Mouse (Mus musculus): ENCODE results near the gene Tspan3.

Tspan3 gene

DNA sequence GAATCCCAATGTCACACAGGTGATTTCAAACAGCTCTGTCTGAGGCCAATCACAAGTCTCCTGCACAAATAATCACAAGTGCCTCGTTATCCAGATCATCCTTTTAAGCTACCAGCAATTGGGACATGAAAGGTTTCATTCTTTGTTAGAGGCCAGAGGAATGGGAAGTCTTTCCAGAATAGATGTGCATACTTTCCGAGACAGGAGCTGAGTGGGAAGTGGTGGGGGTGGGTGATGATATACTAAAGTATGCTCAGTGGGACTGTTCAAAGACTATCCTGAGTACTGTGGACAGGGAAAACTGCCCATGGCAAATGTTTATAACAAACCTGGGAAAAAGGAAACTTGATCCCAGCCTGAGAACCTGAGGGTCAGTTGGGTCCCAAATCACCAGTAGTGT, 5.8 kb downstream of the Tspan3 start:
- intact Hi-C loops (cut with DNase I) = no loop called here

DNA sequence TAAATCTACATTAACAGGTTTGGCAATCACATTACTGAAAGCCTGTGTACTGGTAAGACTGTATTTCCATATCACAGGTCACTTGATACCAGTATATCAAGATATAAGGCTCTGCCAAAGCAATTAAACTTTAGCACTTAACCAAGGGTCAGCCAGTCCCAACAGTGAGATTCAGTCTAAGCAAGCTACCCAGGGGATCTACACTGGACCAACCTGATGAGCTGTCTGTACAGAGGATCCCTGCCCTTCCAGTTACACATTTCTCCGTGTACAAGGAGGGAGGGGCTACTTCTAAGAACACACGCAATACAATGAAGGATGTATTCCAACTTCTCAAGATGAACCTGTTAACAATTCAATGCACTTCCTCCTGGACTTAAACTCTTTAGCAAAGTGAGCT, 7.2 kb downstream of the Tspan3 start:
- intact Hi-C loops (cut with DNase I) = no loop called here

DNA sequence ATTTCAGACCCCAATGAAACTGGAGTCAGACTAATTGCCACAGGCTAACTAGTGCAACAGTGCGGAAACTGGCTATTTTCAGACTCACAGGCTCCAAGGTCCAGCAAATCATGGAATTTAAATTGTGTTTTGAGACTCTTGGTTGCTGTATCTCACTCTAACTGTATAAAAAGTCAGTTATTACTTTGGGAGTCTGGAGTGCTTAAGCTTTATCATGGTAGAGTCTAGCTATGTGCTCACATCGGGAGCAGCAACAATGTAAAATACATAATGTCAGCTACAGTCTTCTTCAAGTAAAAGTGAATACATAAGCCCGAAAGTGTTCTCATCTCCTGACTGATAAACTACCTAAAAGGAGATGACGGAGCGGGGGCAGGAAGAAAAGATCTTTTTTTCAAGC, 10.7 kb downstream of the Tspan3 start:
- intact Hi-C loops (cut with DNase I) = no loop called here

DNA sequence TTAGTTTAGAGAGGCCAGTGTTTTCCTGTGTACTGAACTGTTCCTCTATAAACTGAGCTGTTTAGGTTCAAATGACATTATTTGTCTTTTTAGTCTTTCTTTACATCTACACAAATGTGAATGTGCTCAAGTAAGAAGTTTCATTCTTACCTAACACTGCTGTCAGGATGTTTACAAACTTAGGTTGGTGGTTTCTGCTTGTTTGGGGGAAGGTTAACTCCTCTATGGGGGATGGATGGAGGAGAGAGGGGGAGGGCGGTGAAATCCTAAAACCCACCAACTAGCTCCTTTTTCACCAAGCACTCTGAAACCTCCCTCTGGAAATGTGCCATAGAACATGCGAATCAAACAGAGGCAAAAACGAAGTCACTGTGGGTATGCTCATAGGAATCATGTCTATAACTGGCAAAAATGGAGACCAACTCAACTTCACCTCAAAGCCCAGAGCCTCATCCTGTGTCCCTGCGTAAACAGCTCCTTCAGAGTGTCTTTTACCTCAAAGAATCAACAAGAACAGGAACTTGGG, 12.7 kb downstream of the Tspan3 start:
- intact Hi-C loops (cut with DNase I) = no loop called here

DNA sequence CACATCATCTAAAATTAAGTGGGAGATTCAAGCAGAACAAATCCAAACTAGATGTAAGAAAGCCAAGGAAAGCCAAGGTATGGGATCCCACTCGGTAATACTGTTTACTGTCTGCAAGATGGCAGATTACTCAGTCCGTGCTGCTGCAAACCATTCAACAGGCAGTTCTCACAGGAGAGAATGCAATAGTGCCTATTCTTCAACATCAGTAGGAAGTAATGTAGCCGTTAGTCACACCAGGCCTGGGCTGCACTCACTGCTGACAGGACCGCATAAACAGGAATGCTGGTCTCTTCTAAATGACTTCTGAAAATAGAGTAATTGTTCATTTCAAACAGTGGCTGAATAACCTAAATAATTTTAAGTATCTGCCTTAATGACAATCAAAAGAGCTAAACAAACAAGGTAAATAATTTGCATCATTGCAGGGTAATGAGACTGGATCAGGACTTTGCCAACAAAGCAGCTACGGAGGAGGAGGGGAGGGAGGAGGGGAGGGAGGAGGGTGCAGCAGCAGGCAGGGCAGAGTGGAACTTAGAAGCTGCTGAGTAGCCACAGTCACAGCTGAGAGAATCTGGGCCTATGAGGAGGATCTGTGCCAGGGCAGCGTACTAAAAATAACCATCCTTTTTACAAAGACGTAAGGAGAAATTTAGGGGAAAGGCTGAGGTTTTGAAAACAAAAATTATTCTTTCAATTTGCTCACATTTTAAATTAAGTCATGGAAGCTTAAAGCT, 13.4 kb downstream of the Tspan3 start:
- intact Hi-C loops (cut with DNase I) = no loop called here

DNA sequence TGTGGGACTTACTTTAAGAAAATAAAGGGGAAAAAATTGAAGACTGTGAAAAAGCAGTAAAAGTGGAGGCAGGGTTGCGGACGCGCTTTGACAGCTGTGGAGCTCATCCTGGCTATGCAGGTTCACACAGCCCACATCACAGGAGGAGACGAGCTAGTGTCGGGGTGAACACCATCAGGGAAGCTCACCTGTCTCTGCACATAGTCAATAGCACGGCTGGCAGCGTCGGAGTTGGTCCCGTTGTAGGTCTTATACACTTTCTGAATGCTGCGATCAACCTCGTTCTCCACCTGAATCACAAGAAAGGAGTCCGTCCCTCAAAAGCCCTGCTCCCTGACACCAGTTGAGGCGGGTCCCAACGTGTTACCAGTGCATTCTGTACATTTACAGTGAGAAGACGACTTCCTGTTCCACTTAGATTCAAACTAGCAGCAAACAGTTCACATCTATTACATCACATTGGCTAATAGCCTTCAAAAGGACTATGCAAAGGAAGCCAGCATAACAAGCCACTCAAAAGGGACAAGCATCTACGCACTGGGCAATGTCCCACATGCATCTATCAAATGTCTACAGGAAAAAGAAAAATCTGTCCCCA, 18.9 kb downstream of the Tspan3 start:
- intact Hi-C loops (cut with DNase I) = no loop called here

DNA sequence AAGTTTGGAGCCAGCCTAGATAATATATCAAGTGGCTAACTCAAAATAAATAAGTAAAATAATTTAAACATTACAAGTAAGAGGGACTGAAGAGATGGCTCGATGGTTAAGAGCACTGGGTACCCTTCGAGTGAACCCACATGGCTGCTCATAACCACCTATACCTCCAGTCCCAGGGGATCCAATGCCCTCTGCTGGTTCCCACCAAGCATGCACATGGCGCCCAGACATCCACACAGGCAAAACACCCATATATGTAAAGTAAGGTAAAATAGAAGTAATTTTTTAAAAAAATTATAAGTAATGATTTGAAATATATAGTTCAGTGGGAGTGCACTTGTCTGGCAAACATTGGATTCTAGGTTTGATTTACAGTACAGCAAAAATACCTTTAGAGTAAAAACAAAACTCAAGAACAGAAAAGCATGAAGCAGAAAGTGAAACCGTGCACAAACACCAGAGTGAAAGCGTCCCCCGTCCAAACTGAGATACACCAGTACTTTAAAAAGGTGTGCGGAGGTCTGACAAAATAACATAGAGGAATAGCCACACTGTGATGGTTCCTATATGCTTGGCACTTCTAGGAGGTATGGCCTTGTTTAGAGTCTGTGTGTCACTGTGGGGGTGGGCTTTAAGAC, 20.8 kb downstream of the Tspan3 start:
- intact Hi-C loops (cut with DNase I) = no loop called here

DNA sequence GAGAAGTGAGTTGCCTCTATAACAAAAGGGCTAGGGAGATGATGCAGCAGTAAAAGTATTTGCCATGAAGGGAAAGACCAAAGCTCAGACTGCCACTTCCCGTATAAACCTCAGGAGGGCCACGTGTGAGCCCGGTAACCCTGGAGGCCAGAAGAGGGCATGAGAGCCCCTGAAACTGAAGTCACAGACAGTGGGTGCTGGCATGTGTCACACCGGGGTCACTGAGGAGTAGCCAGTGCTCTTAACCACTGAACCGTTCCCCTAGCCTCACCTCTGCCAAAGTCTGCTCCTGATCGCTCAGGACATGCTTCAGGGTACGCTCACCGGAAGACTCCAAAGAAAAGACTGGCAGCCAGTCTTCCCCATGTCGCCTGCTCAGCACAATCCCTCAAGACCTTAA, 23.5 kb downstream of the Tspan3 start:
- intact Hi-C loops (cut with DNase I) = no loop called here

DNA sequence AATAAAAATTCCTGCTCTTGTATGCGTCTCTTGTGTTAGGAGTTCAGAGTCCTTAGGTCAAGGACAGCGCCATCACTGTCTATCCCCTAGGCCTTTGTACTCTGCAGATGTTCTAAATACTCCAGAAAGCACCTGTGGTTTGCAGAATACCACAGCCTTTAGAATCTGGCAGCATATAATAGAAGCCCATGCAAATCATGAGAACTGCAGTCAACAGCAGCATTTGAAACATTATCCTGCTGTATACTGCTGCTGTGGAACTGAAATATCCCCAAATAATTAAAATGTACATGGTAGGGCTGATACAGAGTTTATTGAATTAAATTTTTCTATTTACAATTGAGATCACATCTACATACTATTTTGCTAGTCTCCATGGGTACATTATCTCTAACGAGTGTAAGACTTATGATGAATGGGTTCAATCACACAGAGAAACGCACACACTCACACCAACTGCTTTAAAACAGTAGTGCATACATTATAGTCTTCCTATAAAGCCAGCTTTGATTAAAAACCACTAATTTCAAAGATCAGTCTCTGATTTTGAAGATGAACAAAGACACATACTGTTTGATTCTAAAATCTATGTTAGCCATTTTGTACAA, 29.6 kb downstream of the Tspan3 start:
- intact Hi-C loops (cut with DNase I) = no loop called here

DNA sequence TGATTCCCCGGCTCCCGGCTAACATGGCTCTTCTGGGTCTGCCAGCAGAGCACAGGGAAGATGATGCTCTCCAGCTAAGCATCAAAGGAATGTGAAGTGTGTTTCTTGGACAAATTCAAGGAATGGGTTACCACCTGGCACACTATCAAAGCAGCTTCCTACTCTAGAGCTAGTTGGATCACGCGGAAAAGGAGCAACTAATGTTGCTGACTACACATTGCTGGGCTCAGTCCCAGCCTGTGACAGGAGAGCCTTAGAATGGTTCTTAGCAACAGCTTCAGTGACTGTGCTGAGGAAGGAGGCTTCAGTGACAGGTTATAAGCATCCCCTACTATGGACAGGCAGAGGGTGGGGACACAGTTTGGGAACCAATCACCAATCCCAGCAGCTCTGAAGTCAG, 30.7 kb downstream of the Tspan3 start:
- intact Hi-C loops (cut with DNase I) = no loop called here

DNA sequence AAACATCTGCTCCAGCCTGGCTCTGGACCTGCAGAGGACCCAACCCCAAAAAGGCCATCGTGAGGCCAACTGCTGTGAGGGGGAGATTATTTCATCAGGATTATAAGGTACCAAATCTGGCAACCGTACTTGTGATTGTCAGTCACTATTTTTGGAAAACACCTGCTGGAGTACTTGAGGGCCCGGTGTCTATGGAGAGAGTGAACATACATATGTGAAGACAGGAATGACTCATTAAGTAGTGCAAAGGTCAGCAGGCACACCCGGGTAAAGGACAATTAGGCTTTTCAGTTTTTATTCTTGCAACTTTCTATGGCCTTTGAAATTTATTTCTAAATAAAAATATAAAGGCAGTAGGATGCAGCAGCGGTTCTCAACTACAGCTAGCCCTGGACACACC, 31.3 kb downstream of the Tspan3 start:
- intact Hi-C loops (cut with DNase I) = no loop called here

DNA sequence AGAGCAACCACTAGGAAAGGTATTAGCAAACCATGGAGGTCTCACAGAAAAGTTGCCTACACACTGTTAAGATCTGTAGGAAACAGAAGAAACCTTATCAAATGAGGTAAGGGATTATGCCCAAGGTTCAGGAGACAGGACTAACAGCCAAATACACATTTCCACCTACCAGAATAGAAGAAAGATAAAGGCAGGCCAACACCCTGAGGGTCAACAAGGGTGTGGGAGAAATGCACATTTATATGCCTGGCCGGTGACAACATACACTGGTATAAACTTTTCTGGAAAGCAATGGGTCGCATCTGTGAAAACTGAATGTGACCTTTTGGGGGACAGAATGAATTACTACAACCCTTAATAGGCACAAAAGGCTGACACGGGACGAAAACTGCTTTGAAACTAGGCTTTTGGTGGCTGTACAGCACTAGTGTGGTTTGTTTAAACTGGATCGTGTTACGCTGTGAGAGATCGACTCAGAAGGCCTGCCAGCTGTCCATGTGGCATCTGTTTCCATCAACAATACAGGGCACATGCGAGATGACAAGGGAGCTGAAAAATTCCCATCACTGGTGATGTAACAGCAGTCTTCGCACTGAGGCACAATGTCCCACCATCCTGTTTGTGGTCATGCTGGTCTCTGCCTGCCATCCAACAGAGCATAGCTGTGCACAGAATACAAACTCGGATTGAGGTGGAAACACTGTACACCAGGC, 33.3 kb downstream of the Tspan3 start:
- intact Hi-C loops (cut with DNase I) = no loop called here

DNA sequence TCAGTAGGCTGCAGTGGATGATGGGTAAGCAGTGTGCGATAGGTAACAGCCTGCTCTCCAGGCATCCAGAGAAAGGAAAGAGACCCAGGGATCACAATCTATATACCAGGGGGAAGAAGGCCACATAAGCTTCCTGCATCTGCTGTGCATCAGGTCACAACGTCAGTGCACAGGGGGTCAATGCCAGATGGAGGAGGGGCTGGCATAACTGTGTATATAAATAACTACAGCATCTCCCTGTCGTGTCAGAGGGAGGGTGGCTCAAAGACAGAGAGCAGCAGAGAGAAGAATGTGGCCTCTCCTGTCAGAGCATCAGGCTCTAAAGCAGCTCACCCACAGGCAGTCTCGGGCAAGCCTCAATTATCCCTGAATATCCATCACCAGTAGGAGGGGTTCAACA, 34.7 kb downstream of the Tspan3 start:
- intact Hi-C loops (cut with DNase I) = no loop called here

DNA sequence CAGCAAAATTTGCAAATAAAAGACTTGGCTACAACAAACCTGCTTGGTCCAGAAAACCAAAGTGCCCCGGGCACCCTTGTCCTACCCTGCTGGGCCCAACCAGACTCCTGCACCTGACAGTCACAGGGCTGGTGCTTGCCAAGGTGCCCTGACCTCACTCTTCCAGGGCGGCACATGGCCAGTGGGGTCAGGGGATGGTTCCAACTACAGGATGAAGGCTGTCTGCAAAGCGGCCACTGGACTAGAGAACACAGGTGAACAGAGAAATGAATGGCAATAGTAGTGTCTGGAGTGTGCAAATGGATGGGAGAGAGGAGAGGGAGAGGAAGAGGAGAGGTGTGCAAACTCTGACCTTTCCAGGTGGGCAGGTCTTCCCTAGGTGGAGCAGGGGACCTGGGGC, 35.3 kb downstream of the Tspan3 start:
- intact Hi-C loops (cut with DNase I) = no loop called here

DNA sequence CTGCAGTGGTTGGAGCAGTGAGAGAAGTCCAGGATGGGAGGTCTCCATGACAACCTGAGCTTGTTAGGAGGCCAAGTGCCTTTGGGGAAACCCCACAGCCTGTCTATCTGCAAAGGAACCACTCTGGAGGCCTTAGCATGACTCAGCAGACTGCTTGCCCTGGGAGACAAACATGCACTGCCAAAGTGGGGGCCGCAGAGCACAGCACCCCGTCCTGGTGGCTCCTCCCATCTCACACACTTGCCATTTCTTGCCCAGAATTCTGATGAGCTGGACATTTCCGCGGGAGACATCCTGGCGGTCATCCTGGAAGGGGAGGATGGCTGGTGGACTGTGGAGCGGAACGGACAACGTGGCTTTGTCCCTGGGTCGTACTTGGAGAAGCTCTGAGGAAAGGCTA, 36.9 kb downstream of the Tspan3 start:
- intact Hi-C loops (cut with DNase I) = no loop called here

DNA sequence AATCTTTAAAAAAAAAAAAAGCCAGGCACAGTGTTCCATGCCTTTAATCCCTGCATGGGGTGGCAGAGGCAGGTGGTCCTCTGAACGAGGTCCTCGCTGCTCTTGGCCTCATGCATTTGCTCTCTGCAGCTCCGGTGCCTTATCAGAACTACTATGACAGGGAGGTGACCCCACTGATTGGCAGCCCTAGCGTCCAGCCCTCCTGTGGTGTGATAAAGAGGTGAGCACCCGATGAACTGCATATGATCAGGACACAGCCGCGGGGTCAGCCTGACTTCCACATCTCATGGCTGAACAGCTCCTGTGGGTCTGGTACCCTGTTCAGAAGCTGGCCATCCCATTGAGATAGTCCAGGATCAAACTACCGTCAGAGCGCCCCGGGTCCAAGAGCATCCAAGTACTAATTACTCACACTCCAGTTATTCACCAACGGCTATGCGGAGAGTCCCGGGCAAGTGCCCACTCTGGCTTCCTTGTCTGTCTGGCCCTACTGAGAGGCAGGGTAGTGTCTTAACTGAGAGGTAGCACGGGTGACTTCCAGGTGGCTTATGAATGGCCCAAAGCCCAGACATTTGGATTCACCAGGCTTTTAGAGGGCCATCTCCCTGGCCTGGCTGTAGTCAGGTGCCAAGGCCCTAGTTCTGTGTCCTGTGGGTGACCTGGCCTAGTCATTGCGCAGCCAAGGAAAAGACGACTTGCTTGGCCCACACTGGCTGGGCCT, 38.7 kb downstream of the Tspan3 start:
- intact Hi-C loops (cut with DNase I) = no loop called here

DNA sequence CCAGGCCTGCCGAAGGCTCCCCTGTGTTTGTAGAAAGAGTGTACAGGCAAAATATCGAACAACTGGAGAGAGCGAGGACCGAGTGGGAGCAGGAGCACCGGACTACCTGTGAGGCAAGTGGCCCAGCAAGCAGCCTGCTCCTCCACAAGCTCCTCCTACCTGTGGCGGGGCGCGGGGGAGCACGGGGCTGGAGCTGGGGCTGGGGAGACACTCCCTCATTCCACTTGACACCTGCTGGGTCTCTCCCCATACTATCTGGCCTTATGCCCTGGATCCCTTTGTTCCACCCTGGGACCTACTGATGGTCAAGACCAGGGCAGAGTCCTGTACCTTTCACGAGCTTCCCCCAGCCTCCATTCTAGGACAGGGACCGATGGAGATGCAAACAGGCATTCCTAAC, 40.7 kb downstream of the Tspan3 start:
- intact Hi-C loops (cut with DNase I) = no loop called here

DNA sequence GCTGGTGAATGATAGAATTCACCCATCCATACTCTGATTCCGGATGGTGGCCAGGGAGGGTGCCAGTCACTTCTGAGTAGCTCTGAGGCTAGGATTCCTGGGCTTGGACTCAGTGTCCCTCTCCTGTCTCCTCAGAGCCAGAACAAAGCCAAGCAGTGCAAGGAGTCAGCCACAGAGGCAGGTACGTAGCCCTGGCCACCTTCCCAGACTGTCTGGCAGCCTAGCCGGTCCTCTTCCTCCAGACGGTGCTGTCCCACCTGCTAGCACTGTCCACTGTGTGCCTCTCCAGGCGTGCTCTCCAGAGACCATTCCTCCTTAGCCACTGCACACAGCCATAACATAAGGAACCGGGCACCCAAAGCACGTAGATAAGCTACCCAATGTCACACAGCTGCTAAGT, 41.7 kb downstream of the Tspan3 start:
- intact Hi-C loops (cut with DNase I) = no loop called here

DNA sequence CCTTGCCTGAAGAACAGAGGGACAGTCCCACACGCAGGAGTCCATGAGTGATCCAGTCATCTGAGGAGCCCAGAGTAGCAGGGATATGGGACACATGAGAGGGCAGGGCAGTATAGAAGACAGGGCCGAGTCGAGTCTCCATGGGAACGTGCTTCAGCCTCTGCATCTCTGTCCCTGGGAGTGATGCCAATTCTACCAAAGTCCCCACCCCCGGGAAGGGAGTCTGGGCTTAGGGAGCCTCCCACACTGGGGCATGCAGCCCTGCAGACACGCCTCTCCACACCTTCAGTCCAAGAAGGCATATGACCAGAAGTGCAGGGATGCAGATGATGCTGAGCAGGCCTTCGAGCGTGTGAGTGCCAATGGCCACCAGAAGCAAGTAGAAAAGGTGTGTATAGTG, 42.3 kb downstream of the Tspan3 start:
- intact Hi-C loops (cut with DNase I) = no loop called here

DNA sequence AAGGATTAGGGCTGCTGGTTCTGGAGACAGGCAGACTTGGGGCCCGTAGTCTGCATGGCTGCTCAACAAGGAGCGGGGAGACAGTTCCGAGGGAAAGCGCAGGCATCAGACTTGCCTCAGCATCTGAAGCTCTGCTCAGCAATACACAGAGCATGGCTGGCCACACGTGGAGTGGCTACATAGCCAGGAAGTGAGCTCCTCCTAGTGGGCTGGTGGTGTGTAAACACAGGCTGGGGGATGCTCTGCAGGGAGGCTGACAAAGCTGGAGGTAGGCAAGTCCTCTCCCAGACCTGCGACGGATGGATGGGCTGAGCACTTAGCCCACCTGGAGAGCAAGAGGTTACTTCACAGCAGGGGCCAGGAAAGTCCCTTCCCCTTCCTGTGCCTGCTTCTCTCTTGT, 44.2 kb downstream of the Tspan3 start:
- intact Hi-C loops (cut with DNase I) = no loop called here

DNA sequence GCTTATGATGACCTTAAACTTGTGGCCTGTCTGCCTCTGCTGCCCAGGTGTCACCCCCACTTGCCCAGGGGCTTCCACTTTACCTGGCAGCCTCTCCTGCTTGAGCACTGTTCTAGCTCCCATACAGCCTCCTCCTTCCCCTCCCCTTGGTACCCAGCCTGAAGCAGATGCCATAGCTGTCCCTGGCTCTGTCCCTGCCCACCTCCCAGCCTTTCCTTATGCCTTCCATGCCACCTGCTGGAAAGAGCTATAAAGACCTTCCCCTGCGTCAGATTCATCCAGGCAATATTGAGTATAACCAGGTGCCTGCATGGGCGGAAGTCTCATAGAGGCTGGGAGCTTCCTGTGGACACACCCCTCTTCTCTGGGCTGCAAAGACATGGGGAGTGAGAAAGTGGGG, 45.6 kb downstream of the Tspan3 start:
- intact Hi-C loops (cut with DNase I) = loop anchor here (5.0 kb wide), 1 partner anchor 433 kb away; no protein-coding TSS in a partner anchor

Measured in adrenal gland (tissue).